Mouse (Mus musculus): ENCODE measurements around the gene Lrrc57.

- TF ChIP-seq MAX (IDR thresholded peaks at IDR 0.05) (no peak), CTCF (IDR thresholded peaks at IDR 0.05; ENCODE audit: control insufficient read depth, insufficient read depth, insufficient read length) (no peak)
Observed at GRCm38 (mm10) chr2:120616279-120617163, 7.2 kb upstream of the Lrrc57 start.
